Comparison of ENCODE assay signal across 9 mouse cellular contexts in genomic region chr11:108927093-108927444, GRCm38 (mm10). TPM values are rescaled to one million over a fixed set of nuclear protein-coding genes. Genes with fewer than 3 reads are reported as not detected.
DNase-seq lines count a peak whose midpoint lies in the region; ATAC-seq lines count a peak whose summit lies in the region.
"Had no signal": no experiment of that assay in that cellular context is flagged by ENCODE, and none has a peak within 500 bp of the region (broad histone marks: within the 10 kb centered on the region; RNA-seq: fewer than 3 reads in every experiment).

No protein-coding gene starts in this region.

- WGBS in heart, embryonic 16.5 days, result 60% methylated on average over 13 of the region's 13 CpGs
- 25% methylated on average over 13 of the region's 13 CpGs for WGBS in embryonic facial prominence, embryonic 12.5 days
- WGBS in hindbrain, embryonic 11.5 days, result 19% methylated on average over 13 of the region's 13 CpGs
- 18% methylated on average over 13 of the region's 13 CpGs for WGBS in midbrain, embryonic 15.5 days

- no peaks in the 10 kb centered on the region for H3K36me3 ChIP-seq in heart, embryonic 16.5 days (ENCODE audit: control insufficient read depth, insufficient read depth)
- H3K36me3 ChIP-seq in embryonic facial prominence, embryonic 12.5 days, result peaks cover 16% of the 10 kb centered on the region
- peaks cover 9% of the 10 kb centered on the region for H3K36me3 ChIP-seq in hindbrain, embryonic 11.5 days (ENCODE audit: control insufficient read depth, insufficient read depth, low read length)
- H3K36me3 ChIP-seq in midbrain, embryonic 15.5 days (replicated peaks), result no peaks in the 10 kb centered on the region

- no peak for DNase-seq in heart, adult 11 months
- no peak for DNase-seq in hindbrain, embryonic 11.5 days (ENCODE audit: low spot score)
- DNase-seq in gastrocnemius, postnatal 36 days, result no peak
- no peak for DNase-seq in frontal cortex, postnatal 25 days (ENCODE audit: low spot score in 2 of 2)
- no peak for DNase-seq in urinary bladder, postnatal 14 days (ENCODE audit: low spot score)

- 0 out of 2 replicates have a peak overlapping the region, but pooled peaks have one; percentile 4 for H3K4me2 ChIP-seq in heart, embryonic 16.5 days (ENCODE audit: low read depth, low read length)
- H3K4me2 ChIP-seq in embryonic facial prominence, embryonic 12.5 days (replicated peaks), result peak overlapping the region; percentile 84
- peak overlapping the region; percentile 86 for H3K4me2 ChIP-seq in hindbrain, embryonic 11.5 days (replicated peaks; ENCODE audit: low read depth, low read length)
- peak overlapping the region; percentile 94 for H3K4me2 ChIP-seq in midbrain, embryonic 15.5 days

- H3K4me1 ChIP-seq in heart, embryonic 16.5 days (ENCODE audit: control insufficient read depth, insufficient read depth, low read length), result peaks cover 40% of the 10 kb centered on the region
- H3K4me1 ChIP-seq in embryonic facial prominence, embryonic 12.5 days, result peaks cover 74% of the 10 kb centered on the region
- H3K4me1 ChIP-seq in hindbrain, embryonic 11.5 days (replicated peaks; ENCODE audit: control insufficient read depth, insufficient read depth, low read length), result peaks cover 28% of the 10 kb centered on the region
- peaks cover 96% of the 10 kb centered on the region for H3K4me1 ChIP-seq in midbrain, embryonic 15.5 days

- H3K27ac ChIP-seq in heart, embryonic 16.5 days (ENCODE audit: low read length), result peak overlapping the region; percentile 4; the same call in 1 of the 2 replicates
- H3K27ac ChIP-seq in embryonic facial prominence, embryonic 12.5 days, result no peak overlapping the region
- peak overlapping the region; percentile 40; the same call in 1 of the 2 replicates for H3K27ac ChIP-seq in hindbrain, embryonic 11.5 days (ENCODE audit: low read depth, low read length)
- 0 out of 2 replicates have a peak overlapping the region, but pooled peaks have one; percentile 30 for H3K27ac ChIP-seq in midbrain, embryonic 15.5 days
- H3K27ac ChIP-seq: macrophage had no signal

- H3K9ac ChIP-seq in heart, embryonic 16.5 days (ENCODE audit: low read length), result no peak overlapping the region
- peak overlapping the region; percentile 21; the same call in 1 of the 2 replicates for H3K9ac ChIP-seq in embryonic facial prominence, embryonic 12.5 days
- peak overlapping the region; percentile 56 for H3K9ac ChIP-seq in hindbrain, embryonic 11.5 days (ENCODE audit: low read depth, low read length)
- H3K9ac ChIP-seq in midbrain, embryonic 15.5 days, result peak overlapping the region; percentile 30; the same call in 1 of the 2 replicates

- intact Hi-C loops in gastrocnemius, postnatal 36 days (cut with DNase I), result loop anchor here (2.0 kb wide), 1 partner anchor 252 kb away; no protein-coding TSS in a partner anchor

- no peak for ATAC-seq in heart, embryonic 16.5 days (replicated peaks; ENCODE audit: extremely low read depth, insufficient read depth, low FRiP score)
- ATAC-seq in embryonic facial prominence, embryonic 12.5 days (ENCODE audit: insufficient number of reproducible peaks, insufficient read depth, low FRiP score, low TSS enrichment), result no peak
- ATAC-seq in hindbrain, embryonic 11.5 days (ENCODE audit: low FRiP score), result no peak
- no peak for ATAC-seq in midbrain, embryonic 15.5 days (replicated peaks)

- H3K27me3 ChIP-seq in heart, embryonic 16.5 days (ENCODE audit: control insufficient read depth, insufficient read depth, low read length), result peaks cover 14% of the 10 kb centered on the region
- H3K27me3 ChIP-seq in embryonic facial prominence, embryonic 12.5 days, result no peaks in the 10 kb centered on the region
- H3K27me3 ChIP-seq in hindbrain, embryonic 11.5 days (ENCODE audit: control insufficient read depth, insufficient read depth, low read length), result 0 out of 2 replicates have a peak, but pooled peaks cover 2% of the 10 kb centered on the region
- no peaks in the 10 kb centered on the region for H3K27me3 ChIP-seq in midbrain, embryonic 15.5 days (replicated peaks)

- H3K4me3 ChIP-seq in heart, embryonic 16.5 days (ENCODE audit: low read length), result no peak overlapping the region
- peak overlapping the region; percentile 88 for H3K4me3 ChIP-seq in embryonic facial prominence, embryonic 12.5 days
- H3K4me3 ChIP-seq in hindbrain, embryonic 11.5 days (ENCODE audit: low read depth, low read length), result peak overlapping the region; percentile 96
- H3K4me3 ChIP-seq in midbrain, embryonic 15.5 days, result peak overlapping the region; percentile 23

- H3K9me3 ChIP-seq in heart, embryonic 16.5 days (replicated peaks; ENCODE audit: control insufficient read depth, low read length), result no peaks in the 10 kb centered on the region
- no peaks in the 10 kb centered on the region for H3K9me3 ChIP-seq in embryonic facial prominence, embryonic 12.5 days
- H3K9me3 ChIP-seq in hindbrain, embryonic 11.5 days (ENCODE audit: control insufficient read depth, low read length), result no peaks in the 10 kb centered on the region
- H3K9me3 ChIP-seq in midbrain, embryonic 15.5 days, result no peaks in the 10 kb centered on the region

RNA-seq across cellular contexts. Expression of gene Axin2, which starts 6.9 kb away (rescaled TPM):
- 1.6 TPM in 2 replicates for polyA plus RNA-seq in heart, embryonic 16.5 days (2015; fragmentation: Nextera tagmentation; extraction: Ambion mirVana)
- 15.1 and 17.5 TPM in 2 replicates for polyA plus RNA-seq in embryonic facial prominence, embryonic 12.5 days (2016; fragmentation: Nextera tagmentation; extraction: Ambion mirVana)
- 20.1 and 26.5 TPM in 2 replicates for polyA plus RNA-seq in hindbrain, embryonic 11.5 days (2014; fragmentation: Nextera tagmentation; extraction: Ambion mirVana)
- polyA plus RNA-seq in midbrain, embryonic 15.5 days (2015; fragmentation: Nextera tagmentation; extraction: Ambion mirVana), result 13.2 and 13.5 TPM in 2 replicates
- 10 to 100 TPM in 1 of 2 experiments, 1 to 10 TPM in 1; 7.0 to 15.0 TPM for total RNA-seq in gastrocnemius, postnatal 36 days (2021)
- polyA plus RNA-seq: macrophage had no signal

Comparison
In these comparisons a context has a peak if more than half of its experiments do, and no peak if none do; other contexts are left out.
1. H3K4me2 ChIP-seq: peak in every context shown above with its lines; median percentile 94 in midbrain, embryonic 15.5 days; 86 in hindbrain, embryonic 11.5 days; 84 in embryonic facial prominence, embryonic 12.5 days; 4 in heart, embryonic 16.5 days.